Mouse (Mus musculus) bone marrow macrophage, adult 2 months (primary cell): ENCODE data around the gene Cnp.

Experiments used
- CTCF ChIP-seq: IDR thresholded peaks from 2 replicates; pipeline ENCODE4 v1.5.1; 2012; ENCODE audit warnings: low read depth, mild to moderate bottlenecking, low read length, moderate library complexity
- POLR2A ChIP-seq: IDR thresholded peaks from 2 replicates; pipeline ENCODE4 v1.6.1; 2012; ENCODE audit warnings: mild to moderate bottlenecking, low read depth, low read length, borderline replicate concordance

- TF ChIP-seq CTCF: no peak
- no peak for TF ChIP-seq POLR2A
Observed at GRCm38 (mm10) chr11:100640159-100640906, 65.6 kb downstream of the Cnp start.
